Mouse (Mus musculus) adrenal gland, postnatal 36 days (tissue): Measurements from ENCODE around the gene Kif5a. TPM values are rescaled to one million over a fixed set of nuclear protein-coding genes. Genes with fewer than 3 reads are reported as not detected.

Source experiments
- DNase-seq, 2 experiments: peaks; one replicate each; pipeline ENCODE4 v3.0.0; 2021; ENCODE audit warnings: mixed read lengths in 1 of 2
- total RNA-seq, 2 experiments: library from RNA; stranded (reverse); gene quantifications; 2 replicates each; pipeline ENCODE4 v1.2.3; 2021

The Kif5a gene
- total RNA-seq, 2 experiments from 2014 or later: 6.3 to 7.5 TPM

DNA sequence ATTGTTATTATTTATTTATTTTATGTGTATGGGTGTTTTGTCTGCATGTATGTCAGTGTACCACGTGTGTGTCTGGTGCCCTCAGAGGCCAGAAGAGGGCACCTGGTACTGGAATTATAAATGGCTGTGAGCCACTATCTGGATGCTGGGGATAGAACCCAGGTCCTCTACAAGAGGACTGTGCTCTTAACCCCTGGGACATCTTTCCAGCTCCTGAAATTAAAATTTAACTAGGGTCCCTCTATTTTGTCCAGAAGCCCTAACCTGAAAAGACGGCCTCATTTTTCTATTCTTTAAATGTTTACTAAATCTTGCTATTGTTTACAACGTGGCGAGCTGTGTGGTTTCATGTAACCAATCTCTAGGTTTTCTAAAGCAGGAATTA lies 2.6 kb upstream of the Kif5a start:
- no peak for DNase-seq

GRCm38 (mm10) chr10:127264971-127265370 lies 1.8 kb upstream of the Kif5a start:
- no peak for DNase-seq

- DNase-seq: no peak
Measured at GRCm38 (mm10) chr10:127264336-127264735, 1.2 kb upstream of the Kif5a start.

DNA sequence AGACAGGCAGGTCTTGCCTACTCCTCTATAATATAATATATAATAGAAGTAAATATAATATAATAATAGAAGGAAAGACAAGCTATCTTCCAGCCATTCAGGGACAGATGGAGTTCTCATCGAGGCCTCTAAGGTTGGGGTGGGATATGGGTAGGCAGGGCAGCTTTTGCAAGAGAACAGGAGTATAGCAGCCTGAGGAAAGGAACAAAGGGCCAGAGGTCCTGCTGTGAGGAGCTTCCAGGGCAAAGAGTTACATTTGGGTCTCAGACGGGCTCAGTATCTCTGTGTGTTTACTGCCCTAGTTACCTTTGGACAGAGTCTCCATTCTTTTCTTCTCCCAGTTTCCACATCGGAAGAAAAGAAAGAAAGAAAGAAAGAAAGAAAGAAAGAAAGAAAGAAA lies 483 bp upstream of the Kif5a start:
- DNase-seq: no peak

GRCm38 (mm10) chr10:127261706-127262547 lies 1.2 kb downstream of the Kif5a start:
- no peak for DNase-seq

DNA sequence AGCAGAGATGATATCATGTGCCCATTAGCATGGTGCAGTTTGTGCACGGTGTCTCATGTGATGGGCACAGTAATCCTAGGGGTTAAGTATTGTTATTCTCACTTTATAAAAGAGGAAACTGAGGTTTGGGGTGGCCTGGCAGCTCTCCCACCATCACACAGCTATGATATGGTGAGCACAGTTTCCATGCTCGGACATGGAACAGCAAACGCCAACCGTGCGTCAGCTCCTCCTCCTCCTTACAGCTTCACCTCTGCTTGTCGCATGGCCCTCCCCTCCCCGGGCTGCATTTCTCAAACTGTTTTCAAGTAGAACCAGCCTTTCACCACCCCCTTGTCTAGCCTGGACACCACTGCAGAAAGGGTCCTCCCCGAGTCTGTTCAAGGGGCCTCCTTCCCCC lies 4.7 kb downstream of the Kif5a start:
- no peak for DNase-seq

- no peak for DNase-seq
Measured at GRCm38 (mm10) chr10:127257790-127258189, 5.4 kb downstream of the Kif5a start.

- peak; percentile 76 to 80 for DNase-seq
Measured at GRCm38 (mm10) chr10:127255625-127256345, 7.4 kb downstream of the Kif5a start.

GRCm38 (mm10) chr10:127250810-127251209 lies 12.3 kb downstream of the Kif5a start:
- DNase-seq: no peak

DNA sequence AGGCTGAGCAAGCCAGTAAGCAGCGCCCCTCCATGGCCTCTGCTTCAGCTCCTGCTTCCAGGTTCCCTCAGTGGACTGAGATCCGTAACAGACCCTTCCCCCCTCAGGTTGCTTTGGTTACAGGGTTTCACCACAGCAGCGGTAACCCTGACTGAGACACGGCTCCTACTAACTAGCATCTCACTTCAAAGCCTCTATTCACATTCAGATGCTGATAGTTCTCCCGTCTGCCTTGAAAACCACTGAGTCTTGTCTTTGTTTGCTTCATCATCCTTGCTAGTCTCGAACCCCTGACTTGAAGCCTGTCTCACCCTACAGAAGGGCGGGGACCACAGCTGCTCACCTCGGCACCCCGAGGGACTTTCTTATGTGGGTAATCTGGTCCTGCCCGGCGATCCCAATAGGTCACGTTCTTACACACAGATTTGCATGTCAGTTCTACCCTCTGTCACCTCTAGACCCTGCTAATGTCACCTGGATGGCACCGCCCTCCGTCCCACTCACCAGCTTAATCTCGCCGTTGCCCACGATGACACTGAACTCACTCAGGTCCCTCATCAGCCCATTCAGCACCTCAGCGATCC lies 24.8 kb downstream of the Kif5a start:
- DNase-seq: no peak

DNA sequence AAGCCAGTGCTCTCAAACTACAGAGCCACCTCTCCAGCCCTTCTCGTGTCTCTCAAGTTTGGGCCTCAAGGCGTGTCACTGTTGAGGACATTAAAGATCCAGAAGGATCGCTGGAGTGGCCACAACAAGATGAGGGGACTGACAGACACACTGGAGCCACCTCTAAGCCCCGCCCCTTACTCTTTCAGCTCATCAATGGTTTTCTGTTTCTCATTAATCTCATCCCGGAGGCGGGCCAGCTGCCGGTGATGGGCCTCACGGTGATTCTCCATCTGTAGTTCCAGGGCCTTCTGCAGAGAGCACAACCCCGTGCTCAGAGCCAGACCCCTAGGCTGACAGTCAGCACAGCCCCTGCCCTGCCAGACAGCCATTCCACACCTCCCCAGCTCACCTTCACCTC lies 26.6 kb downstream of the Kif5a start:
- DNase-seq: no peak

DNA sequence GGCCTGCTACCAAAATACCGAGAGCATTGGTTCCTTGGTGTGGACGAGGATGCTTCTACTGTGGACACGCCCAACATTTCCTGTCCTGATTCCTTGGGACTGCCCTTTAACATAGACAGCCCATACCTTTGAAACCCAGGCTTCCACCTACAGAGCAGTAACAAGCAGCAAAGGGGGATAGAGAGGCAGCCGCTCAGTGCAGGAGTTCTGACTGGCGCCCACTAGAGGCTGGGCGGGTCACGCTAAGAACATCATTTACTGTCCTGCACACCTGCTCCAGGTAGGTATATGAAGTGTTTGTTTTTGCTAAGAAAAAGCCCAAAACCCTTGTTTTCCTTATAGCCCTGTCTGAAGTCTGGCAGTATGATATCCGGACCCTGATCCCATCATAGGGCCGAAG lies 30.0 kb downstream of the Kif5a start:
- no peak for DNase-seq

DNA sequence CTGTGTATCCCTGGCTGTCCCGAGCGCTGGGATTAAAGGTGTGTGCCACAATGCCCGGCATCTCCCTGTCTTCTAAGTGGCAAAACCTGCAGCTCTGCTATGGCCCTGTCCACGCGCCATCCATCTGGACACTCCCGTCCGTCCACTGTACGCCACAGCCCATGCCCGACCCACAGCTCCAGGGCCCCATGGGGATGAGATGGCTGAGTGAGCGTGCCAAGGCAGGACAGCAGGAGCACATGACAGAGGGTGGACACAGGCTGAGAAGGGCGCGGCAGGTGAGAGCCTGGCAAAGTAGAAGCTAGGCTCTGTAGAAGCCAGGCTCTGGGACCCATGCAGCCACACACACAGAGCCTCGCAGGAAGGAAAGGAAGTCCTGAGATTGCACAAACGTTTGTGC lies 31.4 kb downstream of the Kif5a start:
- no peak for DNase-seq

DNA sequence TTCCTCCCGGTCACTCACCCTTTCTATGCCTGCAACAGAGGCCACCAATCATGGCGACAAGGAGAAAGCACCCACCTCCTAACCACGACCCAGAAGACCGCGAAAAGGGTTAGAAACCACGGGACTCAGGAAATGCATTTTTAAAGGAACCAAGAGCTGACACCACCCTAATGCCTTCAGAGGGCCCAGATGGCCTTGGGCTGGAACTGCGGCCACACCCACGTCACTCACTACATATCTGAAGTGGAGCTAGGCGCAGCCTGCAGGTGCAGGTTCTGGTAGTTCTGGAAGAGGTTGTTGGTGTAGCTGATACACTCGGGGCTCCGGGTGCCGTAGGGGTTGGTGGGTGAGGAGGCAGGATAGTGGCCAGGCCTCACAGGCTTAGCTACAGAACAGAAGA lies 32.5 kb downstream of the Kif5a start:
- DNase-seq: no peak

GRCm38 (mm10) chr10:127228897-127229296 lies 34.3 kb downstream of the Kif5a start:
- peak in 1 of 2 experiments; percentile 37 for DNase-seq

DNA sequence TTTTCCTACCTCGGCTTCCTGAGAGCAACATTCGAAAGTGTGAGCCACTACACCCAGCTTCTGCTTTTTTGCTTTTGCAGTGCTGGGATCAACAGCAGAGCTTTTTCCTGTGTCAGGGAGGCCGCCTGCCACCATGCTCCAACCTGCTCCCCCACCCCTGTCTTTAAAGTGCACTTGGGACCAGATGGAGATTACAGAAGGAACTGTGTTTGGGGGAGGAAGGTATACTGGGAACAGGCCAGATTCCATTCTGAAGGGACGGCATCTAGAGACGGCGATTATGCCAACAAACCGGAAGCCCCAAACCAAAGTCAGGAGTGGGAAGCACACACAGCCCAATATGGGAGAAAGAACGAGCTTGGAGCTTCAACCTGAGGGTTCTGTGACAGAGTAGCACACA lies 36.0 kb downstream of the Kif5a start:
- no peak for DNase-seq

- peak; percentile 59 to 73 for DNase-seq
Measured at GRCm38 (mm10) chr10:127226318-127226895, 36.7 kb downstream of the Kif5a start.

GRCm38 (mm10) chr10:127225732-127226131 lies 37.4 kb downstream of the Kif5a start:
- DNase-seq: no peak

DNA sequence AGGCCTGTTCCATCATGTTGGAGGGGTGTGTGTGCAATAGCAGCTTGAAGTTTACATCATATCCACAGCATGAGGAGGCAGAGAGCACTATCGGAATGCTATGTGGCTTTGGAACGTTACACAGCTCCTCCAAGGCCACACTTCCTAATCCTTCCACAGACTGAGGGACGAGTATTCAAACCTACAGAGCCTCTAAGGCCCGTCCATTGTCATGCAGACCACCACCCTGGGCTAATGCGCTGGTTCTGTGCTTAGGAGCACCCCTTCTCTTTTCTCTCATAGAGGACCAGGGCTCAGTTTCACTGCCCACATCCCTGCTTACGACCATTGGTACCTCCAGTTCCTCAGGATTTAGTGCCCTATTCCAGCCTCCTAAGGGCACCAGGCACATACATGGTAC lies 37.9 kb downstream of the Kif5a start:
- DNase-seq: no peak

GRCm38 (mm10) chr10:127218339-127218738 lies 44.8 kb downstream of the Kif5a start:
- no peak for DNase-seq

GRCm38 (mm10) chr10:127217177-127217576 lies 46.0 kb downstream of the Kif5a start:
- DNase-seq: no peak

- DNase-seq: no peak
Measured at GRCm38 (mm10) chr10:127216456-127216855, 46.7 kb downstream of the Kif5a start.

DNA sequence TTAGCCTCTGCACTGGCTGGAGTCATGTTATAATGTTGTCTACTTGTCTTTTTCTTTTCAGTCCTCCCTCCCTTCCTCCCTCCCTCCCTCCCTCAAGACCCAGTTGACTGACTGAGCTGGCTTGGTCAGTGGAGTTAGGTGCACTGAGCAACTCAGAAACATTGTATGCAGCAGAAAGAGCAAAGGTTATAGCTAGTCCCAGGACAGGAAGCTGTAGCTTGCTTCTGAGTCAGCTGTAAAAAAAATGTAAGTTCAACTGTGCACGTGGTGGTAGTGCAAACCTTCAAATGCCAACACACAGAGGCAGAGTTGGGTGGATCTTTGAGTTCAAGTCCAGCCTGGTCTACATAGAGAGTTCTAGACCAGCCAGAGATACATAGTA lies 48.7 kb downstream of the Kif5a start:
- no peak for DNase-seq
